ENCODE assay signal across 9 mouse cellular contexts in the genomic region with DNA sequence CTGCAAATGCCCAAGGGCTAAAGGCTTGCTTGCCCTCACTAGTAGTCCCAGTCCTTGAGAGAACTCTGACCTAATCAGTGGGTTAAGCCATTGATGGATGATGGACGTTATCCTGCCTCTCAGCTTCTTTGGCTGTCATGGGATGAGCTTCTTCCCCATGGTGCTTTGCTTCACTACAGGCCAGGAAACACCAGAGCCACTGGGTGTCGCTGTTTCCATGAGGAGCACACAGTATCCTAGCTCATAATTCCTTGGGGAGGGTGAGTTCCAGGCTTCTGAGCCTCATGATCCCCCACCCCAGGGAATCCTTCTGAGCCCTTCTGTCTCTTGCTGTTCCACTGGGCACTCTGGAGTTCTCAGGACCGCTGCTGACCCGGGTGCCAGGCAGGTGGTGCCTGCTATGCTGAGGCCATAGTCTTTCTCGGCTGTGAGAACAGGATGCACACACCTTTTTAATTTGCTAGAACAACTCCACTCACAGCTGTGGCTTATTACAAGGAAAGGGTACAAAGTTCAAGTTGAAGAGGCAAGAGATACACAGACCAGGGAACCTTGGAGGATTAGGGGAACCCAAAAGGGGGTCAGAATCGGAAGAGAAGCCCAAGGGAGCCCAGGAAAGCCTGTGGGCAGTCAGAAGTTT. TPM values are rescaled to one million over a fixed set of nuclear protein-coding genes. Genes with fewer than 3 reads are reported as not detected.
DNase-seq lines count a peak whose midpoint lies in the region; ATAC-seq and TF ChIP-seq lines count a peak whose summit lies in the region.
"Had no signal": no experiment of that assay in that cellular context is flagged by ENCODE, and none has a peak within 500 bp of the region (broad histone marks: within the 10 kb centered on the region; RNA-seq: fewer than 3 reads in every experiment).

No protein-coding gene starts in this region.

- DNase-seq in urinary bladder, postnatal 25 days (ENCODE audit: low spot score): peak; percentile 59
- no peak for DNase-seq in urinary bladder, adult 2 months (ENCODE audit: low spot score)
- DNase-seq in cerebellum, adult 18-20 months: peak; percentile 65 to 66
- peak; percentile 52 for DNase-seq in forelimb bud, embryonic 11.5 days (ENCODE audit: low read depth, low spot score)
- DNase-seq in kidney, postnatal 4 days: peak; percentile 81 to 84
- peak; percentile 68 for DNase-seq in lung, adult 2 months
- DNase-seq in right cerebral cortex, postnatal 14 days: peak; percentile 87

- H3K4me3 ChIP-seq in lung, adult 2 months (replicated peaks; ENCODE audit: extremely low read depth, low read depth, low read length): no peak overlapping the region

- 0 out of 2 replicates have a peak, but pooled peaks cover 2% of the 10 kb centered on the region for H3K4me1 ChIP-seq in lung, adult 2 months (ENCODE audit: control insufficient read depth, insufficient read depth, low read length)

- no peak for ATAC-seq in monocyte, adult 5-6 weeks (replicated peaks; ENCODE audit: insufficient number of reproducible peaks, low FRiP score, low TSS enrichment, poor library complexity, severe bottlenecking)

- no peak for TF ChIP-seq POLR2A in lung, adult 2 months (IDR thresholded peaks at IDR 0.05; ENCODE audit: borderline replicate concordance, extremely low read depth, low read depth, low read length)

- TF ChIP-seq CTCF in lung, adult 2 months (IDR thresholded peaks at IDR 0.05; ENCODE audit: insufficient read depth, low read length): peak; percentile 70

- WGBS in lung, adult 2 months: 23% methylated on average over 6 of the region's 6 CpGs

RNA-seq across cellular contexts. Expression of gene Agxt, which starts 6.2 kb away (rescaled TPM):
- not detected in 2 replicates for polyA plus RNA-seq in urinary bladder, adult 2 months (2012; rRNA removed)
- not detected in 2 replicates for polyA plus RNA-seq in lung, adult 2 months (2012; rRNA removed)
- total RNA-seq in monocyte, adult 5-6 weeks (2017): not detected in 3 replicates

RNA-seq across cellular contexts. Expression of gene Kif1a, which starts 27.1 kb away (rescaled TPM):
- 3.3 and 5.0 TPM in 2 replicates for polyA plus RNA-seq in urinary bladder, adult 2 months (2012; rRNA removed)
- polyA plus RNA-seq in lung, adult 2 months (2012; rRNA removed): 2.0 and 2.7 TPM in 2 replicates
- not detected in 3 replicates for total RNA-seq in monocyte, adult 5-6 weeks (2017)

RNA-seq across cellular contexts. Expression of gene 2310007B03Rik, which starts 31.9 kb away (rescaled TPM):
- polyA plus RNA-seq in urinary bladder, adult 2 months (2012; rRNA removed): 0.03 and 0.07 TPM in 2 replicates
- polyA plus RNA-seq in lung, adult 2 months (2012; rRNA removed): 72.6 and 75.8 TPM in 2 replicates
- not detected in 3 replicates for total RNA-seq in monocyte, adult 5-6 weeks (2017)
- total RNA-seq: gastrocnemius, postnatal 4 days had no signal

RNA-seq across cellular contexts. Expression of gene Crocc2, which starts 39.7 kb away (rescaled TPM):
- polyA plus RNA-seq in urinary bladder, adult 2 months (2012; rRNA removed): 0.09 and 0.10 TPM in 2 replicates
- polyA plus RNA-seq in lung, adult 2 months (2012; rRNA removed): 2.2 and 2.8 TPM in 2 replicates
- not detected in 3 replicates for total RNA-seq in monocyte, adult 5-6 weeks (2017)
- total RNA-seq: gastrocnemius, postnatal 4 days had no signal

Comparison
In these comparisons a context has a peak if more than half of its experiments do, and no peak if none do; other contexts are left out.
1. RNA of gene 2310007B03Rik, which starts 31.9 kb away (polyA plus RNA-seq): 72.6 to 75.8 TPM in lung, adult 2 months; 0.03 to 0.07 TPM in urinary bladder, adult 2 months; every median in the first group is over 10 times any median in the second.